Mouse (Mus musculus) cortical plate, adult 2 months (tissue): ENCODE data around the gene Pi4kb.
"Not testable (repeated sequence)": the region's sequence is repeated elsewhere in the genome, so short reads cannot be mapped to it uniquely, and the experiment has no call there.

ENCODE experiments used
- CTCF ChIP-seq: fragments of 200-500 bp; IDR thresholded peaks from 2 replicates; pipeline ENCODE4 v1.5.1; 2011; ENCODE audit warnings: mild to moderate bottlenecking, control low read depth, low read length; ENCODE audit not compliant: insufficient read depth; ENCODE audit errors: extremely low read depth
- POLR2A ChIP-seq: fragments of 200-500 bp; IDR thresholded peaks from 2 replicates; pipeline ENCODE4 v1.6.1; 2011; ENCODE audit warnings: mild to moderate bottlenecking, low read length, control low read depth; ENCODE audit not compliant: insufficient read depth; ENCODE audit errors: extremely low read depth

DNA sequence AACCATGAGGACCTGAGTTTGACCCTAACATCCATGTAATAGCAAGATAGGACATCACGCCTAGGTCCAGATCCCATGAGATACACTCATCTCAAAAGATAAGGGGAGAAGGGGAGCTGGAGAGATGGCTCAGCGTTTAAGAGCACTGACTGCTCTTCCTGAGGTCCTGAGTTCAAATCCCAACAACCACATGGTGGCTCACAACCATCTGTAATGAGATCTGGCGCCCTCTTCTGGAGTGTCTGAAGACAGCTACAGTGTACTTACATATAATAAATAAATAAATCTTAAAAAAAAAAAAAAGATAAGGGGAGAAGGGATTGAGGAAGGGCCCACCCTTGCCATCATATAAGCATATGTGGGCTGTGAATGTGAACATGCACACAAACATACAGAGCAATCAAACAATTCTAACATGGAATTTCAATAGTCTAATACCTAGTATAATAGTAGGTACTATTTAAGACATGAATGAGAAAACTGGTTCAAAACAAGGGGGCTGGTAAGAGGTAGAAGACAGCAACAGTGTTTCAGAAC is 54.8 kb downstream of the Pi4kb start:
- TF ChIP-seq CTCF, POLR2A: not testable (repeated sequence)
